Mouse (Mus musculus) C2C12 (cell line): Measurements from ENCODE around the gene Hmga2.

Experiments used
- CTCF ChIP-seq: IDR thresholded peaks from one replicate; pipeline ENCODE4 v1.5.1; 2011; ENCODE audit not compliant: control insufficient read depth, insufficient read depth, insufficient read length
- MYOD1 ChIP-seq: IDR thresholded peaks from one replicate; pipeline ENCODE4 v1.6.1; 2011; ENCODE audit warnings: low read depth; ENCODE audit not compliant: control insufficient read depth, insufficient read length

DNA sequence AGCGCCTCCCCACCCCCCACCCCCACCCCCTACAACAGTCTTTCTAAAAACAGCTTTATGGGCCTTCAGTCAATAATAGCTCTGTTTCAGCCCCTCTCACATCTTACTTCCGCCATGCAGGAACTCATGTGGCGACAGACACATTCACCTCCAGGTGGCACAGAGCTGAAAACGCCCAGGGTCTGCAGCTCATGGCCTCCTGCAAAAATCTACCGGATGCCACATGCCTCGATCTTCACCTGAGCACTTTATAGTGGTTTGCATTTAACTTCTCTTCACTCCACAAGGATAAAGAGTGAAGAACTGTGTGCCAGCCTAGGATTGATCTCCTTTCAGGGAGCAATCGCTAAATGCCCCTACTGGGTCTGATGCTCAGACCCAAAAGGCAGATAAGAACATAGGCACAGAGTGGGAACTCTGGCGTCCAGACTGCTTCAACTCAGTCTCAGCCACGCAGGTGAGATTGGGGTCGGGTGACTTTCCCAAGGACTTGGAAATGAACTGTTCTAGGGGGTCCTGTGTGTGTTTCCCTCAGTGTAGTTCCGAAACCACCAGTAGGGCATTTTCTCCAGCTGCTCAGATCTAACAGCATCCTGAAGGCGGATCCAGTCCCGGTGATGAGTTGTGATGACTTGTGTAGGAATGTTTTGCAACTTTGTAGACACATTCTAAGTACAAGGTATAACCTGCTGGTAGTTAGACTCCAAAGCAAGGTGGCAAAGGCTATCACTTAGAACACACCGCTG lies 84.1 kb downstream of the Hmga2 start:
- no peak for TF ChIP-seq MYOD1
- no peak for TF ChIP-seq CTCF
